Mouse (Mus musculus) kidney, adult 8-10 months (tissue): ENCODE measurements around the gene Dgkd.

Source experiments
- DNase-seq, 2 experiments: peaks; one replicate each; pipeline ENCODE4 v3.0.0; 2022

Dgkd gene

DNA sequence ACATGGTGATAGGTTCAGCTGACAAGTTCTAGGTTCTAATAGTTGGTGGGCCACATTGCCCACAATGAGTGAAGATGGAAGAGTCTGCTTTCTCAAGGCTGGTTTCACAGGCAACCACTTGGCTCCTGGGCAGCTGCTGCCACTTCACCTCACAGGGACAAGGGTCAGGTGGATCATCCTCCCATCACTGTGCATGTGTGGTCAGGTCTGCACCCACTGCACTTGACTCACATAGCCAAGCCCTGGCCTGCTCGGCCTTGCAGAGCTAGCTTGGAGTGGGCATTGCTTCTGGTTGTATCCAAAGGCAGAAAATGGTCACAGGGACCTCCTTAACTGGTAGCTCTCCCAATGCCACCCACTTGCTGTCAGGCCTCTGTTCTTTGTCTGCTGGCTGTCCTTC lies 88.7 kb downstream of the Dgkd start:
- DNase-seq: no peak

DNA sequence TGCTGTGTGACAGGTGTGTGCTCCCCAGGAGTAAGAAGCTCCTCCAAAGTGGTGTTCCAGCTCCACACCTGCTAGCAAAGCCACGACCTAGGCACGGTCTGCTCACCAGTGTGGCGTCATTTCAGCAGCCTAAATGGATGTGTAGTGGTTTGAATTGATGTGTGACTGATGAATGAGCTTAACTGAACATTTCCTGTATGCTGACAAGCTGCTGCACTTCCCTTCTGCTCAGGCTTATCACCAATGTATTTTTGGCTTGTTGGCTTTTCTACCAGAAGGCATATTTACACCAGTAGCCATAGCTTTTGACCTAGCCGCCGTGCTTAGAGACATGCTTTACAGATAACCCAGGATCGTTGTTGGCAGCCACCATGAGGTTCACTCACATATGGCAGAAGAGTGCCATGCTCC lies 94.6 kb downstream of the Dgkd start:
- DNase-seq: no peak

DNA sequence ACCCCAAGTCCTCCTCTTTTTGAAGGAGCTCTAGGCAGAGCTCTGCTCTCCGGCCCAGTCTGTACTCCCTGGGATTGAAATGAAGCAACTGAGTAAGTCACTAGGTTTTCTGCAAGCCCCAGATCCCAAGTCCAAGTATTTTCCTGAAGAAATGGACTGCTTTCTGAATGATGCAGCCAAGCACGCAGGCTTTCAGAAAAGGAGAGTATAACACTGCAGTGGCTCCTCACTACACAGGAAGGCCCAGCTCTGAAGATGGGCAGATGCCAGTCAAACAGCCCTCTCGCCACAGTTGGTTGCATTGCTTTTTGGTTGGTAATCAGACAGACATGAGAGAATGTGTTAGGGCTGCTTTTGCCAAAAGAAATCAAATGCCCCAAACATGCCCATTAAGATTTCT lies 98.6 kb downstream of the Dgkd start:
- DNase-seq: no peak

DNA sequence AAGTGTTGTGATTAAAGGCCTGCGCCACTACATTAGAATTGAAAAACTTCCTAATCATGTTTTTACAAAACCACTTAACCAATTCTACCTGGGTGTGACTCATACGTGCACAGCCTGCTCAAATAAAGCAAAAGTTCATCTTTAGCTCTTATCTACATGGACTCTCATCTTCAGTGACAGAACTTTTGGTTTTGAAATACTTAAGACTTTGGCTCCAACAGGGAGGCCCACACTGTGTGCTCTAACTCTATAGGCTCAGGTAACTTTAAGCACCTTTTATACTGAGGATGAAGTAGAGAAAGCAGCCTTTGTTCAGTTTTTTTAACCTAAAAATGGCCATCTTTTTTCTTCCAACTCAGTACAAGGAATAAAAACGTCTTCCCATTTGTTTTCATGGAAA lies 100.0 kb downstream of the Dgkd start:
- DNase-seq: no peak

DNA sequence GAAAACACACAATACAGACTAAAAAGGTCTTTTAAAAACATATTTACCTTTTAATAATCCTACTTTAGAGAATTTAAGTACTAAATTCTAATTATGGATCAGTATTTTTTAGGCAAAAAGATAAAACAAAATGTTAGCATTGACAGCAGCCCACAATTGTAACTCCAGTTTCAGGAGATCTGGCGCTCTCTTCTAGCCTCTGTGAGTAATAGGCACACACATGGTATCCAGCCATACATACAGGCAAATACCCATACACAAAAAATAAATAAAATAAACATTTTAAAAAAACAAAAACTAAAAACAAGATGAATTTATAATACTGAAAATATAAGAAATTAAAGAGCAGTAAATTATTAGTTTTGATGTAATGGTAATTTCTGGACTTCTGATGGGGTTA lies 105.8 kb downstream of the Dgkd start:
- no peak for DNase-seq

DNA sequence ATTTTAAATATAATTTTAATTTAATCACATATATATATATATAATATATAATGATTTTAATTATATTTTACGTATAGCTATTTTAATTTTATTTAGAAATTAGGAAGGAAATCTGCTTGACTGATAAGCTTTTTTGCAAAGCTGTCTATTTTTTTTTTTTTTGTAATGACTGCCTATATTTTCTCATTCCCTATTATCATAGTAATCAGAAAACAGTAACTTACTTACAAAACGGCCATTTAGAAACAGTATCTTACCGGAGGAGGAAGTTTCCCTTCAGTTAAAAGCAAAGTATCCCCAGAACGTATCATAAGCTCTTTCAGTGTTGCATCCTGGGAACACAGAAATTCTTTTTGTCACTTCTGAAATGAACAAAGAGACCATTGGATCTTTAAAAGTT lies 106.4 kb downstream of the Dgkd start:
- DNase-seq: no peak

DNA sequence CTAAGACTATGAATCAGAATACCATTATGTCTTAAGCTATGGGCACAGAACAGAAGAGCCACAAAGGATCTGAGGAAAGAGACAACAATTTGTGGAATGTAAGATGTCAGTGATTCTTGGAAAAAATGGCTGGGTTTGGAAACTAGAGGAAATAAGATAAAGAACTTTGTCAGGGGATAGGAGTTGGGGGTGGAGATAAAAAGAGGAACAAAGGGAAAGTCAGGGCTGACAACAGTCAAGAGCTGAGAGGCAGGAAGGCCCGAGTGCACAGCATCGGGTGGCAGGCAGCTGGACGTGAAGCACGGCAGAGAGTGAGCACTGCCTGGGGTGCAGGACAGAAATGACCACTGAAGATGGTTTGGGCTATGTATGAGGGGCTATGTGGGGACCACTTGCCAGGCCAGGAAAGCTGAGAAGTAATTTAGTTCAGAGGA lies 106.9 kb downstream of the Dgkd start:
- no peak for DNase-seq

DNA sequence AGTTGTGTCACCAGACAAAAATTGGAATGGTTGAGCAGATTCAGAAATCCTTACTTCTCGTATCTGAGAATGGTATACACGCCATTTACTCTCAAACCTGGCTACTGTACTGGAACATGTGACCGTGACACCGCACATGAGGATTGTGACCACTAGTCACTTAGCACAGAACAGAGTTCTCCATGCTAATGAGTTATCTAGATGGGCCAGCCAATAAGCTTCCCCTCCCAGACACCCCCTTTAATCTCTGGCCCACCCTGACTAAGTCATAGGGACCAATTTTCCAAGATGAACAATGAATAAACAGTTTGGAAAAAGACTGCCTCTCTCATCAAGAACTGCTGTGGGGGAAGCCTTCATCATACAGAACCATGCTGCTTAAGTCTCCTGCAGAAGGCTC lies 107.7 kb downstream of the Dgkd start:
- no peak for DNase-seq

DNA sequence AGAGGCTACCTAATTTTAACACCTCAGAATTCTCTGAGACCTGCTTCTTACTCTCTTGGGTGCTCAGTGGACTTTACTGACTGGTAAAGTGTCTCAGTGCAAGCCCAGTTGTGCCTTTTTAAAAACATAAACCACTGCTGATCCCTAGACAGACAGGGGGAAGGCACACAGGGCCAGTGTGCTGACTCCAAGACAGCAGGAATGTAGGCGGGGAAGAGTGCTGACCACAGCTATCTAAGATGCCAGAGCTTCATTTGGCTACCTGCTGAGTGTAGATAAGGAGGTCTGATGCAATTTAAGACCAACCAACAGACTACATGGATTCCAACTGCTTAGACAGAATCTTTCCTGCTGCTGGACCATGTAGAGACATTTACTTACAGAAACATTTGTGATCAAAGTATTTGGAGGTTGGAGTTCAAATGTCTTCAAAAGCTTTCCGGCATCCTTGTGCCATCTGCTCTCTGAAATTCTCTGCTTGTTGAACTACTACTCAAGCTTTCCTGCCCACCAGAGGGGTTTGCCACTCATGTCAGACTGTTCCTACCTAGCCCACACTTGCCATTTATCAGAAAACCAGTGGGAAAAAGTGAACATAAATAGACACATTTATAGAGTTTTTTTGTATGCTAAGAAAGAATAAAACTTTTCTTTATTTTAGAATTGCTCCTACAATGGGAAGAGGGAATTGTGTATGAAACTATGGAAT lies 108.5 kb downstream of the Dgkd start:
- no peak for DNase-seq

DNA sequence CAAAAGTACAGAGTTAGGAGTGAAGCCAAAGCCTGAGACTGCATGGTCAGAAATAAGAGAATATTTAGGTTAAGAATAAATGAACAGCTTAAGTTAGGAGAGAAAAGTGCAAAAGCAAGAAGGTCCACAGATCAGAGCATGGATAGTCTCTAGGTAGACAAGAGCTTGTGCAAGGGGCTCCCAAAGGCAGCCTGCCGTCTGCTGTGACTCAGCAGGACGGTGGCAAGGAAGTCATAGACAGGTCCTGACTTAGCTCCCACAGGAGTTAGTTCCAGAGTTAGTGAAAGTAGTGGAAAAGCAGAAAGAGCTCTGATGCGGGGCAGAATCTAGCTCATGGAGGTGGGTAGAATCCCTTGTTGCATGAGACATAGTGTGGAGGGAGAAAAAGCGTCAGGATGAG lies 117.3 kb downstream of the Dgkd start:
- no peak for DNase-seq

DNA sequence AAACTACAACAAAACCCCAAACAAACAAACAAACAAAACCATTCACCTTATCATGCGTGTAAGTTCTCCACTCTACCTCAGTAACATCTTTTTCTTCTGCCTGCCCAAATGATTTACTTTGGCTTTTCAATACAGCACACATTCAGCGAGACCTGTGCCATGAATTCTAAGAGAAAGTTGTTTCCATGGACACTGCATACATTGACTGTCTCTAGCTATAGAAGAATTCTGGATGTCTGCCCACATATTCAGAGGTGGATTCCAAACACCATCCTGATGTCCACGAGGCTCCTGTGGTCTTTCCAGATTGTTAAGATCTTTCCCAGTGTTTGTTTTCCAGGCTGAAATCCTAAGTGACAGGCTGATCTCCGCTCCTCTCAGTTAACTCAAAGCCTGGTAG lies 129.2 kb downstream of the Dgkd start:
- no peak for DNase-seq

DNA sequence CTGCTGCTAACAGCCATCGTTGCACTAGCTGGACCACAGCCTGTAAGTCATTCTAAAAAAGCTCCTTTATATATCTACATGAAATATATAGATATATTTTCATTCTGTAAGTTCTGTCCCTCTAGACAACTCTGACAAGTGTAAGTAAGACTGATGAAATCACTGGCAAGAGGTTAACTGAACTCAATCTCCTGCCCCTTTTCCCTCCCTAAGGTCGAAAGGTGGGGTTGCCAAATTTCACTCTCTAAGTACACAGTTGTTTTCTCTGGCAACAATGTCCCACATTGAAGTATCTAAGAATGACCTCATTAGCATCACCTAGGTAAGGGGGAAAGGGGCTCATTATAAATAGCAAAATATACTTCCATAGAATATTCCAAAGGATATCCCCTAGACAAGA lies 139.6 kb downstream of the Dgkd start:
- no peak for DNase-seq
